In the genomic region with DNA sequence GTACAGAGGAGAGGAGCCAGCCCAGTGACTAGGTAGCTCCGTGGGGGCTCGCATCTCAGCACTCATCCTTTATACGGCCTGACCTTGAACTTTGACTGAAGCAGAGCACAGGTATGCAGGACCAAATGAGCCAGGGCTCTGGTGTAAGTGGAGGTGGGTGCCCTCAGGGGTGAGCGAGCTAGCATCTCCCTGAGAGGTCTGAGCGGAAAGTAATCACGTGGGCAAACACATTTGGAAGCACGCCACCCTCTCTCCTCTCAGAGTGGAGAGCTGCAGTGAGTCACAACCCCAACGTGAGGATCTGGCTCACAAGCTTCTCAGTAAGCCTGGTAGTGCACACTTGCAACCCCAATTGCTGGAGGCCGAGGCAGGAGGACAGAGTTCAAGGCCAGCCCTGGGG, we compare ENCODE assay signal across 9 mouse cellular contexts. TPM values are rescaled to one million over a fixed set of nuclear protein-coding genes. Genes with fewer than 3 reads are reported as not detected.
DNase-seq lines count a peak whose midpoint lies in the region; ATAC-seq and TF ChIP-seq lines count a peak whose summit lies in the region.
"Had no signal": no experiment of that assay in that cellular context is flagged by ENCODE, and none has a peak within 500 bp of the region (broad histone marks: within the 10 kb centered on the region; RNA-seq: fewer than 3 reads in every experiment).

No protein-coding gene starts in this region.

- peaks cover 44% of the 10 kb centered on the region for H3K36me3 ChIP-seq in forebrain, embryonic 14.5 days (ENCODE audit: control insufficient read depth, insufficient read depth, low read length)
- peaks cover 56% of the 10 kb centered on the region for H3K36me3 ChIP-seq in thymus, adult 2 months (ENCODE audit: control insufficient read depth, insufficient read depth, low read length)

- 73% methylated on average over 9 of the region's 9 CpGs for WGBS in forebrain, embryonic 14.5 days
- WGBS in thymus, adult 2 months: 94% methylated on average over 9 of the region's 9 CpGs

- TF ChIP-seq CTCF in thymus, adult 2 months (IDR thresholded peaks at IDR 0.05; ENCODE audit: borderline replicate concordance, control insufficient read depth, extremely low read depth, insufficient read depth, low read length, poor library complexity): no peak

- TF ChIP-seq POLR2A in thymus, adult 2 months (IDR thresholded peaks at IDR 0.05; ENCODE audit: control insufficient read depth, extremely low read depth, insufficient read depth, low read length, poor library complexity): no peak

- no peaks in the 10 kb centered on the region for H3K9me3 ChIP-seq in forebrain, embryonic 14.5 days (replicated peaks; ENCODE audit: control insufficient read depth, low read length)
- H3K9me3 ChIP-seq: forebrain, embryonic 13.5 days had no signal

- no peak for ATAC-seq in forebrain, embryonic 14.5 days

- DNase-seq in ovary, adult 18-20 months (ENCODE audit: low spot score): peak; percentile 28
- DNase-seq in ovary, postnatal 36 days (ENCODE audit: low spot score): no peak
- peak; percentile 93 for DNase-seq in brain, adult 2 months (ENCODE audit: low read depth, low spot score)
- peak; percentile 81 for DNase-seq in heart, postnatal 4 days
- peak; percentile 45 for DNase-seq in right cerebral cortex, postnatal 25 days
- DNase-seq in kidney, postnatal 14 days: no peak
- no peak for DNase-seq in forebrain, embryonic 14.5 days (ENCODE audit: low spot score)
- DNase-seq in thymus, adult 2 months: no peak

- no peak overlapping the region for H3K9ac ChIP-seq in forebrain, embryonic 14.5 days (ENCODE audit: low read length)
- H3K9ac ChIP-seq: forebrain, embryonic 13.5 days had no signal

- H3K4me1 ChIP-seq in forebrain, embryonic 14.5 days (ENCODE audit: control insufficient read depth, insufficient read depth, low read length): peaks cover 9% of the 10 kb centered on the region
- H3K4me1 ChIP-seq in thymus, adult 2 months (replicated peaks; ENCODE audit: control insufficient read depth, insufficient read depth, low read length): no peaks in the 10 kb centered on the region

- no peaks in the 10 kb centered on the region for H3K27me3 ChIP-seq in forebrain, embryonic 14.5 days (replicated peaks; ENCODE audit: control insufficient read depth, insufficient read depth, low read length)
- H3K27me3 ChIP-seq in thymus, adult 2 months (ENCODE audit: control insufficient read depth, insufficient read depth, low read length): no peaks in the 10 kb centered on the region
- H3K27me3 ChIP-seq: forebrain, embryonic 13.5 days had no signal

- H3K27ac ChIP-seq in forebrain, embryonic 14.5 days (ENCODE audit: low read depth, low read length): no peak overlapping the region
- H3K27ac ChIP-seq in thymus, adult 2 months (ENCODE audit: control insufficient read depth, insufficient read depth, low read length): no peak overlapping the region
- H3K27ac ChIP-seq: forebrain, embryonic 13.5 days had no signal

- no peak overlapping the region for H3K4me3 ChIP-seq in forebrain, embryonic 14.5 days (ENCODE audit: low read depth, low read length)
- no peak overlapping the region for H3K4me3 ChIP-seq in thymus, adult 2 months (ENCODE audit: control insufficient read depth, insufficient read depth, low read length)
- H3K4me3 ChIP-seq: forebrain, embryonic 13.5 days had no signal

- no peak overlapping the region for H3K4me2 ChIP-seq in forebrain, embryonic 14.5 days (ENCODE audit: low read length)
- H3K4me2 ChIP-seq: forebrain, embryonic 13.5 days had no signal

RNA-seq across cellular contexts. Expression of gene Pabpn1l, which starts 19.5 kb away (rescaled TPM):
- total RNA-seq in heart, postnatal 4 days (2021): not detected
- not detected in 2 replicates for polyA plus RNA-seq in forebrain, embryonic 14.5 days (2014; fragmentation: Nextera tagmentation; extraction: Ambion mirVana)
- 0.20 and 0.42 TPM in 2 replicates for polyA plus RNA-seq in thymus, adult 2 months (2012; rRNA removed)
- polyA plus RNA-seq: forebrain, embryonic 13.5 days had no signal

RNA-seq across cellular contexts. Expression of gene Trappc2l, which starts 30.6 kb away (rescaled TPM):
- 10 to 100 TPM; 48.7 to 56.3 TPM for total RNA-seq in heart, postnatal 4 days (2021)
- 111 and 150 TPM in 2 replicates for polyA plus RNA-seq in forebrain, embryonic 14.5 days (2014; fragmentation: Nextera tagmentation; extraction: Ambion mirVana)
- polyA plus RNA-seq in thymus, adult 2 months (2012; rRNA removed): 104 and 133 TPM in 2 replicates

RNA-seq across cellular contexts. Expression of gene Galns, which starts 30.8 kb away (rescaled TPM):
- total RNA-seq in heart, postnatal 4 days (2021): 10 to 100 TPM in 1 of 2 experiments, 1 to 10 TPM in 1; 9.2 to 10.6 TPM
- polyA plus RNA-seq in forebrain, embryonic 14.5 days (2014; fragmentation: Nextera tagmentation; extraction: Ambion mirVana): 3.5 and 4.3 TPM in 2 replicates
- polyA plus RNA-seq in thymus, adult 2 months (2012; rRNA removed): 15.6 and 19.2 TPM in 2 replicates

RNA-seq across cellular contexts. Expression of gene Cbfa2t3, which starts 56.8 kb away (rescaled TPM):
- 10 to 100 TPM; 17.3 to 19.3 TPM for total RNA-seq in heart, postnatal 4 days (2021)
- polyA plus RNA-seq in forebrain, embryonic 14.5 days (2014; fragmentation: Nextera tagmentation; extraction: Ambion mirVana): 10.4 and 11.5 TPM in 2 replicates
- polyA plus RNA-seq in thymus, adult 2 months (2012; rRNA removed): 62.3 and 76.8 TPM in 2 replicates

Comparison
In these comparisons a context has a peak if more than half of its experiments do, and no peak if none do; other contexts are left out.
1. DNase-seq: peak in ovary, adult 18-20 months (single experiment), brain, adult 2 months (single experiment), heart, postnatal 4 days (single experiment) and right cerebral cortex, postnatal 25 days (single experiment); none in ovary, postnatal 36 days (single experiment), kidney, postnatal 14 days (single experiment), forebrain, embryonic 14.5 days (single experiment) and thymus, adult 2 months (single experiment).